Mouse (Mus musculus) stomach, embryonic 15.5 days (tissue): ENCODE measurements at regions not wholly inside any gene's neighbourhood (a gene's known extent, or its start where the extent isn't known, plus 50 kb on each side); places are given as distances from the start of the nearest gene placed in this dataset.

Experiments
- ATAC-seq: fragments of 200-750 bp; cut with Nextera tagmentation; 2 replicates; pipeline ENCODE4 v1.8.0; 2017; ENCODE audit warnings: low read depth, moderate number of reproducible peaks, moderate TSS enrichment; ENCODE audit not compliant: insufficient read depth, low FRiP score
- H3K27ac ChIP-seq: fragments of 300-500 bp; sonication (generic); 2 replicates; pipeline ENCODE4 v1.5.1; 2015; ENCODE audit warnings: mild to moderate bottlenecking, inconsistent platforms
- H3K27me3 ChIP-seq: fragments of 300-500 bp; sonication (generic); replicated peaks from 2 replicates; pipeline ENCODE4 v1.6.1; 2015; ENCODE audit warnings: inconsistent platforms
- H3K36me3 ChIP-seq: fragments of 300-500 bp; sonication (generic); 2 replicates; pipeline ENCODE4 v1.6.1; 2015; ENCODE audit warnings: inconsistent platforms
- H3K4me1 ChIP-seq: fragments of 300-500 bp; sonication (generic); 2 replicates; pipeline ENCODE4 v1.6.1; 2015; ENCODE audit warnings: inconsistent platforms
- H3K4me2 ChIP-seq: fragments of 300-500 bp; sonication (generic); 2 replicates; pipeline ENCODE4 v1.6.1; 2015; ENCODE audit warnings: mild to moderate bottlenecking, inconsistent platforms
- H3K4me3 ChIP-seq: fragments of 300-500 bp; sonication (generic); replicated peaks from 2 replicates; pipeline ENCODE4 v1.5.1; 2015; ENCODE audit warnings: inconsistent platforms
- H3K9ac ChIP-seq: fragments of 300-500 bp; sonication (generic); 2 replicates; pipeline ENCODE4 v1.6.1; 2015; ENCODE audit warnings: inconsistent platforms
- H3K9me3 ChIP-seq: fragments of 300-500 bp; sonication (generic); 2 replicates; pipeline ENCODE4 v1.6.1; 2016; ENCODE audit warnings: inconsistent platforms
- WGBS: fragments of 180-500 bp; shearing (Covaris S2); methylation state at CpG from one replicate; pipeline ENCODE4 v1.1.7; 2015; 5-methylcytosine and 5-hydroxymethylcytosine counted together

DNA sequence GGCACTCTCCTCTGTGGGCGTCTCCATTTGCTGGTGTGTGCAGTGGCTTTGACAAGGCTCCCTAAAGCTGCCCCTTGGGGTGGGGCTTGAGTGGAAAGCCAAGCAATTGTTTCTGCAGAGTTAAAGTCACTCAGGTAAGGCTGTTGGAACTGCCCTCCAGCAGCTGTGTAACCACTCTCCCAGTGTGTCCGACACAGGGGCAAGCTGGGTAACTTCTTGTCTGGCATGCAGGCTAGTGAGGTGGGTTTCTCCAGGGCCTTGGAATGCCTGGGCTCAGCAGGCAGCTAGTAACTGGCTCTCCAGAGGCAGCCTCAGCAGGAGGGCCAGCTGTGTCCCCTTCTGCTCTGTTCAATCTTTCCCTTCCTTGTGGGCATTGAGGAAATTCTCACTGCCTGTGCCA is 199.5 kb upstream of the Gas1 start:
- Histone ChIP-seq H3K4me3 (no peak overlapping the region), H3K4me2 (no peak overlapping the region), H3K27ac (no peak overlapping the region), H3K9me3 (no peaks in the 10 kb centered on the region), H3K9ac (no peak overlapping the region), H3K36me3 (no peaks in the 10 kb centered on the region), H3K27me3 (no peaks in the 10 kb centered on the region), H3K4me1 (no peaks in the 10 kb centered on the region)
- WGBS: 67% methylated on average over 2 of the region's 2 CpGs
- peak; percentile 43; the same call in 1 of the 2 replicates for ATAC-seq

DNA sequence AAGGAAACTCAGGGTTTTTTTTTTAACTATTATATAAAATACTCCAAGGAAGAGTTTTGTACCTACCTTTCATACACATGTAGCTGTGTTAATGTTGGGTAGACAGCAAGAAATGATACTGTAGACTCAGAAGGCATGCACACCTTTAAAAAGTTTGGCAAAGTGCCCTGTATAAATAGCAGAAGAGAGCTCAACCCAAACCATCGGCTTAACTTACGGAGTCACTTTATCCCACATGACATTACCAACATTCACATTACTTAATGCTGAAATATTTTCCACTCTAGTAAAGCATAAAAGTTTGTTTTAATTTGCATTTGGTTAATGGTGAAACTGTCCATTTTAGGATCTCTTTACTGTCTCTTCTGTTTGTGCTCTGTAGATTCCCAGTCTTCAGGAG is 205.7 kb upstream of the Gas1 start:
- H3K4me3 ChIP-seq: no peak overlapping the region
- H3K9me3 ChIP-seq: no peaks in the 10 kb centered on the region
- no peak overlapping the region for H3K27ac ChIP-seq
- WGBS: 58% methylated on average over 2 of the region's 2 CpGs
- no peak overlapping the region for H3K4me2 ChIP-seq
- ATAC-seq: no peak
- no peaks in the 10 kb centered on the region for H3K27me3 ChIP-seq
- H3K36me3 ChIP-seq: no peaks in the 10 kb centered on the region
- no peak overlapping the region for H3K9ac ChIP-seq
- no peaks in the 10 kb centered on the region for H3K4me1 ChIP-seq

DNA sequence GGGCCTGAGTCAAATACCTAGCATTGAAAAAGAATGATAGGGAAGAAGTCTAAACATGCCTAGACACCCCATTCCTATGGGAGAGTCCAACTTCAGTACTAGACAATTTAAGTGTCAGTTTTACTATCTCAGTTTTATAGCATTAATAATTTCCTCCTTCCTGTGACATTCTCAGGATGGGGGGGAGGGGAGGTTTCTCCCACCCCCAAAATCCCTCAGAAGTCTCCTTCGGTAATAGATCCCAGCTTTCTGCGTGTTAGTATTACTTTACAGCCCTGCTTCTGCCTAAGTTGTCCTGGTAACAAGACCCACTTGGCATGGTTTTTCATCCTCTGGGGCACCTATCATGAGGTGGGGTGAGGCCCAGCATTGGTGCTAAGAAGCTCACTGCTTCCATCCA is 202.9 kb upstream of the Dapk1 start:
- H3K4me3 ChIP-seq: no peak overlapping the region
- no peak overlapping the region for H3K9ac ChIP-seq
- no peaks in the 10 kb centered on the region for H3K4me1 ChIP-seq
- 82% methylated on average over 2 of the region's 2 CpGs for WGBS
- no peaks in the 10 kb centered on the region for H3K9me3 ChIP-seq
- H3K4me2 ChIP-seq: no peak overlapping the region
- H3K36me3 ChIP-seq: no peaks in the 10 kb centered on the region
- no peak overlapping the region for H3K27ac ChIP-seq
- H3K27me3 ChIP-seq: no peaks in the 10 kb centered on the region
- no peak for ATAC-seq

DNA sequence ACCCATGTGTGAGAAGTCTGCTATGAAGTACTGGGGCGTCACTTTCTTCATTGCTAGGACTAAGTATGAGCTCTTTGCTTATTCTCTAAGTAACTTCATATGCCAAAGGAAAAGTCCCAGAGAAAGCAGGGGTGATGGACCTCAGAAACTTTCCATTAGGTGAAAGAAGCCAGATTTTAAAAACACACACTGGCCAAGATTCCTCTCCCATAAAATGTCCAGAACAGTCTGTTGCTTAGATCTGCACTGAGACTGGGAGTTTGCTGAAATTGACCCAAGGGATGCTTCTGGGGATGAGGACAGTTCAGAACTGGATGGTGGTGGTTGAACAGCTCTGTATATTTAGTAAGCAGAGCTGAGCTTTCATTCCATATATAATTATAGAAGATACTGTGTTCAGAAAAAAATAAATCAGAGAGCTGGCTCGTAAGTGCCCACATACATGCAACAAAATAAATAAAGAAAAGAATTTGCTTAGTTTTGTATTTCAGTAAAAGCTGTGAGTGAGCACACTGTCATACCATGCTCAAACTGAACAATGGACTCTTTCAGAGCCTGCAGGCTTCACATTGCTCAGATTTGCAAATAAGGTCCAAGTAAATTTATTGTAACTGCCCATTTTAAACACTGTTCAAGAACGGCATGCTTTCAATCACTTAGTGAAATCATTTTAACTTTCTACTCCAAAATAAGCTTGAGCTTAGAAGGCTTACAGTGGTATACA is 200.8 kb upstream of the Dapk1 start:
- 62% methylated on average over 3 of the region's 3 CpGs for WGBS
- ATAC-seq: no peak
- no peak overlapping the region for H3K4me2 ChIP-seq
- no peaks in the 10 kb centered on the region for H3K27me3 ChIP-seq
- no peak overlapping the region for H3K9ac ChIP-seq
- H3K27ac ChIP-seq: peak overlapping the region; percentile 13; the same call in 1 of the 2 replicates
- H3K4me1 ChIP-seq: no peaks in the 10 kb centered on the region
- no peaks in the 10 kb centered on the region for H3K36me3 ChIP-seq
- H3K4me3 ChIP-seq: no peak overlapping the region
- H3K9me3 ChIP-seq: no peaks in the 10 kb centered on the region

DNA sequence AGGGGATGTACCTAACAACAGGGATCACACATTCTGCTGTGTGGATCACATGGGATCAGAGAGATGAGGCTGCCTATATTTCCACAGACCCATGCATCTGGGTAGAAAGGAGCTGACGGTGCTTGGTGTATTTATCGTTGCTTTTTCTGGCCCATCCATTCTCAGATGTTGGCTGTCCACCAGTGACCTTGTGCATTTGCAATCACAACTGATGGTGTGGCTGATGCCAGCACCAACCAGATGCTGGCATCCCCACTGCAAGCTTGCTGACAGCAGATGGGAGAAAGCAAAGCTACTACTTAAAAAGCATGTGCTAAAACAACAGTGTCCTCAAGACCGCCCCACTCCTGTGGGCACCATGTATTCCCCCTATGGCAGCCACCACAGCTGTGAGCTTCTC is 198.3 kb upstream of the Dapk1 start:
- WGBS: 94% methylated on average over 3 of the region's 3 CpGs
- H3K9me3 ChIP-seq: no peaks in the 10 kb centered on the region
- no peaks in the 10 kb centered on the region for H3K36me3 ChIP-seq
- no peaks in the 10 kb centered on the region for H3K27me3 ChIP-seq
- no peak overlapping the region for H3K9ac ChIP-seq
- H3K4me1 ChIP-seq: no peaks in the 10 kb centered on the region
- no peak overlapping the region for H3K4me3 ChIP-seq
- H3K4me2 ChIP-seq: no peak overlapping the region
- H3K27ac ChIP-seq: no peak overlapping the region
- no peak for ATAC-seq

DNA sequence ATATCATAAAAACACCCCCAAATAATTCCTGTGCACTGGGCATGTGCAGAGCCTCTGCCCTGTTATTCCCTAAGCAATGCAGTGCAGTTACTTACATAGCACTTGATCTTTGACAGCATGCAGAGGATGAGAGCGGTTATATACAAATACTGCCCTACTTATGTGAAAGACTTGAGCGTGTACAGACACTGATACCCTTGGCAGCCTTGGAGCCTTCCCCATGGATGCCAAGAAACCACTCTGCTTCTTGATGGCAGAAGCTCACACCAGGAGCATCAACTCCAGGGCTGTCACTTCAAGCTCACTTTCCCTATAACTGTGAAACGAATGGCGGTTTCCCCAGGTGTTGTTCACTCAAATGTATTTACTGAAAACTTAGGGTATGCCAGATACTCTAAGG is 194.4 kb upstream of the Dapk1 start:
- H3K4me1 ChIP-seq: no peaks in the 10 kb centered on the region
- H3K9ac ChIP-seq: no peak overlapping the region
- no peaks in the 10 kb centered on the region for H3K9me3 ChIP-seq
- no peak overlapping the region for H3K4me2 ChIP-seq
- H3K36me3 ChIP-seq: no peaks in the 10 kb centered on the region
- WGBS: 78% methylated on average over 4 of the region's 4 CpGs
- H3K27ac ChIP-seq: no peak overlapping the region
- no peak for ATAC-seq
- no peak overlapping the region for H3K4me3 ChIP-seq
- H3K27me3 ChIP-seq: no peaks in the 10 kb centered on the region

DNA sequence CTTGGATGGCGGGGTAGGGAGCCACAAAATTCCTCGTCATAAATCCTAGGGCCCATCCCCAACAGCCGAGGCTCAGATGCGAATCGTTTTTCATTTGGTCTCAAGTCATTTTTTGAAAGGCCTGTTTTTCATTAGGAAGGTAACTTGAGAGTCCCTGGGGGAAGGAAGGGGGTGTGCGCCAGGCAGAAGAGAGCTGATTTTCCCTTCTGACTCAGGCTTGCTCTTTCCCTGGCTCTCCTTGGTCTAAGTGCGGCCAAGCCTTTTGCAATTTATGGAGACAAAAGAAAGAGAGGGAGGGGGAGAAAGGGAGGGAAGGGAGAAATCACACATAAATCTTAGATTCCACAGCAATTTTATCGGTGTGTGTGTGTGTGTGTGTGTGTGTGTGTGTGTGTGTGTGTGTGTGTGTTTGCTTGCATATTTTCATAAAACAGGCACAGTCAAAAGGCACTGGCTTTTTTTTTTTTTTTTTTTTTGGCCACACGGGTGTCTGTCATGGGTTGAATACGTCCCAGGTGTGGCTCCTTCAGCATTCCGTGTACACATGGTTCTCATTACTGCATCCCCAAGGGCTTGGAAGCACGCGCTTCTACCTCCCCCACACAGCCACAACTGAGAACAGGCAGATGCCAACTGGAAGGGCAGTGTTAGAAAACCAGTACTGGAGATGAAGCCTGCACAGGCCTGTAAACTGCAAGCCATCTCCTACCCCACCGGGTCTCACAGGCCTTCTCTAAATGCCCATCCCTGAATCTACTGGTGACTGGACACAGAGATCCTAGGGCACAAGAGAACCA is 191.8 kb upstream of the Dapk1 start:
- H3K4me1 ChIP-seq: no peaks in the 10 kb centered on the region
- H3K27ac ChIP-seq: peak overlapping the region; percentile 19
- no peak overlapping the region for H3K4me2 ChIP-seq
- no peaks in the 10 kb centered on the region for H3K36me3 ChIP-seq
- no peak overlapping the region for H3K9ac ChIP-seq
- WGBS: 54% methylated on average over 13 of the region's 14 CpGs
- no peak; the same call in 1 of the 2 replicates for ATAC-seq
- no peak overlapping the region for H3K4me3 ChIP-seq
- H3K9me3 ChIP-seq: no peaks in the 10 kb centered on the region
- no peaks in the 10 kb centered on the region for H3K27me3 ChIP-seq

DNA sequence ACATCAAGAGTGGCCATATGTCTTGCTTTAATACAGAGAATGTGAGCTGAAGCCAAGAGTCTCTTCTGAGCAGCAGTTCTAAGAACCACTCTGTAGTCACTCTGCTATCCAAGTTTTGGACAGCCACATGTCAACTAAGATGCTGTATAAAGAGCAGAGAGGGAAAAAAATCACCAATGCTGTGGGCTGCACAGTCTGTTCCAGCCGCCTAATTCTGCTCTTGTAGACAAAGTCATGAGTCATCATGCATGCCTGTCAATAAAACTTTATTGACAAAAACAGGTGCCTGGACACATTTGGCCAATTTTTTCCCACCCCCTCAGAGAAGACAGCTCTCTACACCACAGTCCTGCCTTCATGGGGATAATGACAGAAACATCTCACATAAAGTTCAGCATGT is 185.7 kb upstream of the Dapk1 start:
- Histone ChIP-seq H3K4me2 (no peak overlapping the region), H3K27ac (no peak overlapping the region), H3K9me3 (no peaks in the 10 kb centered on the region), H3K27me3 (no peaks in the 10 kb centered on the region), H3K4me3 (no peak overlapping the region), H3K9ac (no peak overlapping the region), H3K4me1 (peaks cover 6% of the 10 kb centered on the region; the same call in 1 of the 2 replicates), H3K36me3 (no peaks in the 10 kb centered on the region)
- ATAC-seq: no peak
- 68% methylated on average over 1 of the region's 1 CpGs for WGBS

DNA sequence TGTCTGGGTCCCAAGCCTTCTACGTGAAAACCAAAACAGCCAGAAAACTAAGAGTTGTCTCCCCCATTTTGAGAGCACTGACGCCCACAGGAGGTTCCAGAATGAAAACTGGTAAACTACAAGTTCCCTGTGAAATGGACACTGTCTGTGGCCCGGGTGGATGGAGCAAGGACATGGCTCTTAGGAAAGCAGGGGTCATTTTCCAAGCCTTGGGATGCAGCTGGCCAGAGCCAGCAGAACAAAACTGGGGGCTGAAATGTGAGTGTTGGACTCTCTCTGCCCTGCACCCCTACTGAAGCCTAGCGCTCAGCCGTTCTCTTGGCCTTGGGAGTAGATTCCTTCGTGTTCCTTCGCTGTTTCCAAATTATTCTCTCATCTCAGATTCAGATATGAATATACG is 184.7 kb upstream of the Dapk1 start:
- H3K9me3 ChIP-seq: no peaks in the 10 kb centered on the region
- ATAC-seq: no peak
- no peak overlapping the region for H3K9ac ChIP-seq
- peak overlapping the region; percentile 80 for H3K27ac ChIP-seq
- H3K4me2 ChIP-seq: no peak overlapping the region
- H3K4me3 ChIP-seq: no peak overlapping the region
- peaks cover 8% of the 10 kb centered on the region; the same call in 1 of the 2 replicates for H3K4me1 ChIP-seq
- no peaks in the 10 kb centered on the region for H3K36me3 ChIP-seq
- WGBS: 73% methylated on average over 8 of the region's 8 CpGs
- H3K27me3 ChIP-seq: no peaks in the 10 kb centered on the region

DNA sequence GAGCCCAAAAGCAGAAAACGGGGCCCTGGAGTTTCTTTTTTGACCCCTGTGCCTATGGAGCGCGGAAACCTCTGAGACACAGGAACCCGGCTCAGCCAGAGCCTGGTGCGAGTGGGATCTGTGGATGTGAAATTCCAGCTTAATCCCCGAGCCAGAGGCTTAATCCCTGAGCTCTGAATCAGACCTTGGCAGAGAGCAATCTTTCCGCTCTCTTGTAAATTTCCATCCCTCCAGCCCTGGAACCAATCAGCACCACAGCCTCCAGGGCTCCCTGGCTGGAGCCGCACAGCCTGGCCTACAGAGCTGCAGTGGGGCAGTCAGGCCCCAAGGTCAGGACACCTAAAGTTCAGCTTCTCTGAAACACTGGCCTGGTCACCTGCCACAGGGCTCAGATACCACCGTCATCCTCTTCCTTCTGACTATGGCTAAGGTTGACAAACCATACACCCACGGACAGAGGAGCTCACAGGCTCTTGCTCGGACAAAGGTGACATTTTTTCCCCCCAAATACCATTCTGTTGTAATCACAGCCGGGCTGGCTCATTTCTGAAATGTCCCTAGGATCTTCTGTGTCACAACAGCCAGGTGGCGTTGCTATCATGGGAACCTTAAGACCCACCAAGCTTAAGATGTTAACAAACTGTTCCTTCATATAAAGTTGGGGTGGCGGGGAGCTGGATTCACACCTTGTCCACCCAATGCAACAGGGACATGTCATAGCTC is 184.2 kb upstream of the Dapk1 start:
- no peak for ATAC-seq
- H3K9ac ChIP-seq: no peak overlapping the region
- no peaks in the 10 kb centered on the region for H3K27me3 ChIP-seq
- WGBS: 64% methylated on average over 14 of the region's 14 CpGs
- H3K4me3 ChIP-seq: no peak overlapping the region
- H3K27ac ChIP-seq: peak overlapping the region; percentile 80; the same call in 1 of the 2 replicates
- H3K36me3 ChIP-seq: no peaks in the 10 kb centered on the region
- H3K4me1 ChIP-seq: peaks cover 8% of the 10 kb centered on the region; the same call in 1 of the 2 replicates
- no peaks in the 10 kb centered on the region for H3K9me3 ChIP-seq
- H3K4me2 ChIP-seq: no peak overlapping the region

DNA sequence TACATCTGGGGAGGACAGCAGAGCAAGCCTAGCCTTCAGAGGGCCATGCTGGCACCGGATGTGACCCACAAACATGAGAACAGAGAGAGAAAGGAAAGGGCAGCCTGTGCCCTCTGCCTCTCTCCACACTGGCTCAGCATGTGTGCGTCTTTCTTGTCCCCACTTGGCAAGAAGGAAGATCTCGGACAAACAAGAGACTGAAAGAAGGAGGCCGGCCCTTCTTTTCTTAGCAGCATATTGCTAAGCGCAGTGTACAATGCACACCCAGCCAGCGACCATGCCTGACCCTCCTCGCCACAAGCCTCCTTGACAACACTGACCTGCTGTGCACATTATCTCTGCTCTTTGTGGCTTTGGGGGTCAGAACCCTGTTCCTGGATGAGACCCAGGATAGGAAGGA is 181.4 kb upstream of the Dapk1 start:
- Histone ChIP-seq H3K4me3 (no peak overlapping the region), H3K9me3 (no peaks in the 10 kb centered on the region), H3K4me2 (no peak overlapping the region), H3K36me3 (no peaks in the 10 kb centered on the region), H3K9ac (no peak overlapping the region), H3K27me3 (no peaks in the 10 kb centered on the region), H3K4me1 (peaks cover 11% of the 10 kb centered on the region; the same call in 1 of the 2 replicates), H3K27ac (no peak overlapping the region)
- ATAC-seq: no peak
- WGBS: 62% methylated on average over 7 of the region's 7 CpGs
